Mouse (Mus musculus): ENCODE measurements around the gene Skida1.

DNA sequence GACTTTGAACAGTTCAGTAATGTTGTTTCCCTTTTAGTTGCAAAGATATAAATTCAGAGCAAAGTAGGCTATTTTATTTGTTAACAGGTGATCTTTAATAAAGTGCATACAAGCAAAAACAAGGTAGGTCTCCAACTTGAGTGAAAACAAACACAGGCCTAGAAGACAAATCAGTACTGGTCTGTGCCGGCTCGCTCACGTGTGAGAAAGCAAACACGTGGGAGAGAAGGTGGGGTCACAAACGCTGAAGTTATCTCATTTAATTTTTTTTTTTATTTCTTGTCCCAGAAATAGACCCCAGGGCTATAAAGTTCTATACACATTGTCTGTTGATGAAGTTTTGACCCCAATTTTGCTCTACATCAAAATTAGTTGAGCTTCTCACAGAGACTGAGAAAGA is 23.7 kb downstream of the Skida1 start:
- no peak for TF ChIP-seq POLR2A (IDR thresholded peaks at IDR 0.05; ENCODE audit: control insufficient read depth, low read depth, low read length)
- TF ChIP-seq CTCF (IDR thresholded peaks at IDR 0.05; ENCODE audit: control insufficient read depth, insufficient read depth, insufficient replicate concordance, low read depth, low read length) = no peak
